Mouse (Mus musculus): Measurements from ENCODE around the gene Rundc3a. TPM values are rescaled to one million over a fixed set of nuclear protein-coding genes. Genes with fewer than 3 reads are reported as not detected.
"Not testable (repeated sequence)": the region's sequence is repeated elsewhere in the genome, so short reads cannot be mapped to it uniquely, and the experiment has no call there.

Gene Rundc3a
- total and polyA plus RNA-seq, 3 experiments: 0.16 TPM; not detected in 2

DNA sequence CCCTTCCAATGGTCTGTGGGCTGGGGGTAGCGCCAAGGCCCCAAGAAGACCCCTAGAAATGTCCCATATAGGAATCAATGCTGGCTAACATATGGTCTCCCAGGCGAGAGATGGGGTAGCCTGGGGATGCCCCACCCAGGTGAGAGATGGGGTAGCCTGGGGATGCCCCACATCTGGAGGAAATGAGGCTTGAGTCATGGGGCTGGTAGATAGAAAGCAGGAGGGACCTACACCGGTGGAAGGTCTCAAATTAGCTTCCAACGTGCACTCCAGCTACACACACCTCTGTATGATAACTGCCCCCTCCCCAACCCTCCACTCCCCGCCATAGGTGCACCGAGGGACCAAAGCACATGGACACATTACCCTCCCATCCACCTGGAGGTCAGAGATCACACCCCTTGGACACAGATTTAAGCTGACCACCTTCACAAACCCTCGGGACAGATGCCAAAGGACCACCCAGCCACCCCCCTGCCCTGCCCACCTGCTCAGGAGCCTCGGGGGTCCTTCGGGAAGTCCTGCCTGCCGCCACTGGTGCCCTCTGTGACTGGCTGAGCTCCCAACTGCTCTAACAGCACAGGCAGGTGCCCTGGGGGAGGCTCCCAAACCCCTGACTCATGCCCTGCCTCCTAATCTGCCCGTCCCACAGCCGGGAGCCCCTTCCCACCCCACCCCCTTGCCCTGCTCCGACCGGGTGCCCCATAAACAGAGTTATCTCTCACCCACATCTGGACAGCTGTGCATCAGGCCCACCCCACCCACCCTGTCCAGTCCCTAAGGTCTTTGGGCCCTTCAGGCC, 28.4 kb upstream of the Rundc3a start:
- Histone ChIP-seq H3K9me3 (replicated peaks) (no peaks in the 10 kb centered on the region), H3K36me3 (replicated peaks) (no peaks in the 10 kb centered on the region), H3K27me3 (ENCODE audit: insufficient read depth, low read length) (peaks cover 80% of the 10 kb centered on the region), H3K4me1 (ENCODE audit: insufficient read depth, low read depth, low read length) (peaks cover 71% of the 10 kb centered on the region), H3K4me3 (ENCODE audit: low read depth, low read length) (peak overlapping the region; percentile 69; the same call in 1 of the 2 replicates)
- TF ChIP-seq CTCF (IDR thresholded peaks at IDR 0.05; ENCODE audit: low read depth, low read length): no peak
- TF ChIP-seq TAL1 (conservative IDR thresholded peaks at IDR 0.05; ENCODE audit: low read depth, low read length): peak; percentile 61; the same call in 1 of the 2 replicates
- no peak for TF ChIP-seq POLR2AphosphoS5 (IDR thresholded peaks at IDR 0.05; ENCODE audit: insufficient replicate concordance, low read depth, low read length)
- peak; percentile 24; the same call in 1 of the 2 replicates for ATAC-seq (ENCODE audit: extremely low read depth, insufficient number of reproducible peaks, low FRiP score, poor library complexity, severe bottlenecking)
- peak; percentile 74 for DNase-seq (ENCODE audit: low spot score)

GRCm38 (mm10) chr11:102365699-102366098, 27.5 kb upstream of the Rundc3a start:
- Histone ChIP-seq H3K36me3 (replicated peaks) (no peaks in the 10 kb centered on the region), H3K4me1 (ENCODE audit: insufficient read depth, low read depth, low read length) (peaks cover 80% of the 10 kb centered on the region), H3K9me3 (replicated peaks) (no peaks in the 10 kb centered on the region), H3K4me3 (ENCODE audit: low read depth, low read length) (peak overlapping the region; percentile 52; the same call in 1 of the 2 replicates), H3K27me3 (ENCODE audit: insufficient read depth, low read length) (peaks cover 80% of the 10 kb centered on the region)
- ATAC-seq (ENCODE audit: extremely low read depth, insufficient number of reproducible peaks, low FRiP score, poor library complexity, severe bottlenecking) (no peak), DNase-seq (ENCODE audit: low spot score) (no peak)
- TF ChIP-seq GATA1 (IDR thresholded peaks at IDR 0.05; ENCODE audit: borderline replicate concordance, low read length) (no peak), TAL1 (conservative IDR thresholded peaks at IDR 0.05; ENCODE audit: low read depth, low read length) (no peak), CTCF (IDR thresholded peaks at IDR 0.05; ENCODE audit: low read depth, low read length) (no peak), GATA2 (IDR thresholded peaks at IDR 0.05; ENCODE audit: borderline replicate concordance, low read depth, low read length) (no peak), POLR2AphosphoS5 (IDR thresholded peaks at IDR 0.05; ENCODE audit: insufficient replicate concordance, low read depth, low read length) (no peak)

DNA sequence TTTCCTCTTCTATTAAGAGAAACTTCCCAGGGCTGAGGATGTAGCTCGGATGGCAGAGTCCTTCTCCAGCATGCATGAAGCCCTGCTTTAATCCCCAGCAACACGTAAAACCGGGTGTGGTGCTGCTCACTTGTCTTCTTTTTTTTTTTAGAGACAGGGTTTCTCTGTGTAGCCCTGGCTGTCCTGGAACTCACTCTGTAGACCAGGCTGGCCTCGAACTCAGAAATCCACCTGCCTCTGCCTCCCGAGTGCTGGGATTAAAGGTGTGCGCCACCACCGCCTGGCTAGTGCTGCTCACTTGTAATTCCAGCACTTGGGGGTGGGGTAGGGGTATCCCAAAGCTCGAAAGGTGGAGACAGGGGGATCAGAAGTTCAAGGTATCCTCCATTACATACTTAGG, 27.1 kb upstream of the Rundc3a start, which contains the start of gene Slc4a1:
Gene Slc4a1, minus strand, starts transcription at position 101 of the 400 bp plus-strand sequence.
- not testable (repeated sequence) for H3K9me3 ChIP-seq (replicated peaks); ATAC-seq (ENCODE audit: extremely low read depth, insufficient number of reproducible peaks, low FRiP score, poor library complexity, severe bottlenecking); H3K36me3 ChIP-seq (replicated peaks); DNase-seq (ENCODE audit: low spot score)
- H3K4me1 ChIP-seq (ENCODE audit: insufficient read depth, low read depth, low read length): peaks cover 80% of the 10 kb centered on the region
- peak within 1 kb of the TSS; percentile 69; the same call in 1 of the 2 replicates for H3K4me3 ChIP-seq (ENCODE audit: low read depth, low read length)
- H3K27me3 ChIP-seq (ENCODE audit: insufficient read depth, low read length): peaks cover 80% of the 10 kb centered on the region

DNA sequence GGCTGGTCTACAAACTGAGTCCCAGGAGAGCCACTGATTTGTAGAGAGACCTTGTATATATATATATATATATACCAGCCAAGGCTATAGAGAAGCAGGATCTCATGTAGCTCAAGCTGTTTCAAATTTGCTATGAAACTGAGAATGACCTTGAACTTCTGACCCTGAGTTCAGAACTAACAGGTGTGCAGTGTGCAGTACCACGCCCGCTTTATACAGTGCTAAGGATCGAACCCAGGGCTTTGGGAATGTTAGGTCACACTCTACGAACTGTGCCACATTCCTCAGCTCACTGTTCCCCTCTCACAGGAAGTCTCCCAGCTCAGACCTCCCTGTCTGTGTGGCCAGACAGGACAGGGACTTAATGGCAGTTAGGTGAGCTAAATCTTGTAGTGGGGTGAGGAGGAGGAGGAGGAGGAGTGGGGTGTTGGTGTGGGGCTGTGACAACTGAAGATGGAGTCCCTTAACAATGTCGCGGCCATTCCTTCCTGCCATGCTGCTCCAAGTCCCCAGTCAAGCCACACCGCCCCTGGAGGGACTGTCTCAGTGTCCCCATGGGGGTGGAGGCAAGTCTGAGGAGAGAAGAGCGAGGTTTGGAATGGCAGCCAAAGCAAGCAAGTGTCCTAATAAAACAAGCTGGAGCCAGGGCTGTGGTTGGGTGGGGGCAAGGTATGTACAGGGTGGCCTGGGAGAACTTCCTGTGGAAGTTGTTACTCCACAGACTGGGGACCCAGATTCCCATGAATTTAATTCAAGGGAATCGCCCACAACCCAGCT, 25.5 kb upstream of the Rundc3a start:
- ATAC-seq (ENCODE audit: extremely low read depth, insufficient number of reproducible peaks, low FRiP score, poor library complexity, severe bottlenecking): no peak
- no peak for DNase-seq (ENCODE audit: low spot score)
- peaks cover 74% of the 10 kb centered on the region for H3K4me1 ChIP-seq (ENCODE audit: insufficient read depth, low read depth, low read length)
- no peak for TF ChIP-seq GATA1 (IDR thresholded peaks at IDR 0.05; ENCODE audit: borderline replicate concordance, low read length)
- TF ChIP-seq TAL1 (conservative IDR thresholded peaks at IDR 0.05; ENCODE audit: low read depth, low read length): no peak
- TF ChIP-seq CTCF (IDR thresholded peaks at IDR 0.05; ENCODE audit: low read depth, low read length): no peak
- TF ChIP-seq GATA2 (IDR thresholded peaks at IDR 0.05; ENCODE audit: borderline replicate concordance, low read depth, low read length): no peak
- no peak for TF ChIP-seq POLR2AphosphoS5 (IDR thresholded peaks at IDR 0.05; ENCODE audit: insufficient replicate concordance, low read depth, low read length)
- H3K36me3 ChIP-seq (replicated peaks): no peaks in the 10 kb centered on the region
- H3K4me3 ChIP-seq (ENCODE audit: low read depth, low read length): no peak overlapping the region
- H3K27me3 ChIP-seq (ENCODE audit: insufficient read depth, low read length): peaks cover 77% of the 10 kb centered on the region
- H3K9me3 ChIP-seq (replicated peaks): no peaks in the 10 kb centered on the region

DNA sequence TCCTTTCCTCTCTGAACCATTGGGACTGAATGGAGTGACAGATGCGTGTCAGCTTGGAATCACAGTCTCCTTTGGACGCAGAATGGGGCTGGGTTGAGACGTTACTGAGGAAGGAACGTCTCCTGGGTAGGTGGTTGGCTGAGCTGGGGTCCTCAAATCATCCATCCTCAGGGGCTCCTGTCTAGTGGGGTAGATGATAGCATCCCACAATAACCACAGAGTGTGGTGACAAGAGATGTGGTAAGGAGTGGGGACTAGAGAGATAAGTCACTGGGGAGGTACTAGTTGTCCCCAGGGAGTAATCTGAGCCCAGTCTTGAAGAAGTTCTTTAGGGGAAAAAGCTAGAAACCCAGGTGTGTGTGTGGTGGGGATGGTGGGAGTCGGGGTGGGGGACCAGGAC, 24.9 kb upstream of the Rundc3a start:
- ATAC-seq (ENCODE audit: extremely low read depth, insufficient number of reproducible peaks, low FRiP score, poor library complexity, severe bottlenecking) (peak; percentile 17; the same call in 1 of the 2 replicates), DNase-seq (ENCODE audit: low spot score) (peak; percentile 47)
- Histone ChIP-seq H3K4me3 (ENCODE audit: low read depth, low read length) (no peak overlapping the region), H3K36me3 (replicated peaks) (no peaks in the 10 kb centered on the region), H3K27me3 (ENCODE audit: insufficient read depth, low read length) (peaks cover 78% of the 10 kb centered on the region), H3K4me1 (ENCODE audit: insufficient read depth, low read depth, low read length) (peaks cover 74% of the 10 kb centered on the region), H3K9me3 (replicated peaks) (no peaks in the 10 kb centered on the region)
- TF ChIP-seq POLR2AphosphoS5 (IDR thresholded peaks at IDR 0.05; ENCODE audit: insufficient replicate concordance, low read depth, low read length): no peak
- peak; percentile 81 for TF ChIP-seq TAL1 (conservative IDR thresholded peaks at IDR 0.05; ENCODE audit: low read depth, low read length)

DNA sequence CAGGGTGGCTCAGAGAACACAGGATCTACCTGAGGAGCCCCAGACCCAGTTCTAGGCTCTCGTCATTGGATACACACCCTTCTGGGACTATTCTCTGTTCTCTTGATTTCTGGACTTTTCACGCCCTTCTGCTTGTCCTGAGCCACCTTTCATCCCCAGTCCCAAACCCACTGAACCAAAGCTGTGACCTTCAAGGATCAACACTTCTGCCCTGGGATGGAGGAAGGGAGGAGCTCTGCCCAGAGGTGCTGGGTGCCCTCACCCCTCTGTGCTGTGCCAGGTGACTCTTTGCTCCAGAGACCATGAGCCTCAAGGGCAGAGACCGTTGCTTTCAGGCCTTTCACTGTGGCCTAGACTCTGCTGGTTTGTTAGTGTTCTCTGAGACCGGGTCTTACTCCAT, 23.9 kb upstream of the Rundc3a start:
- Histone ChIP-seq H3K4me1 (ENCODE audit: insufficient read depth, low read depth, low read length) (peaks cover 74% of the 10 kb centered on the region), H3K9me3 (replicated peaks) (no peaks in the 10 kb centered on the region), H3K36me3 (replicated peaks) (no peaks in the 10 kb centered on the region), H3K27me3 (ENCODE audit: insufficient read depth, low read length) (peaks cover 86% of the 10 kb centered on the region), H3K4me3 (ENCODE audit: low read depth, low read length) (no peak overlapping the region)
- DNase-seq (ENCODE audit: low spot score): no peak
- ATAC-seq (ENCODE audit: extremely low read depth, insufficient number of reproducible peaks, low FRiP score, poor library complexity, severe bottlenecking): no peak
- no peak for TF ChIP-seq GATA1 (IDR thresholded peaks at IDR 0.05; ENCODE audit: borderline replicate concordance, low read length)
- no peak for TF ChIP-seq GATA2 (IDR thresholded peaks at IDR 0.05; ENCODE audit: borderline replicate concordance, low read depth, low read length)
- TF ChIP-seq POLR2AphosphoS5 (IDR thresholded peaks at IDR 0.05; ENCODE audit: insufficient replicate concordance, low read depth, low read length): no peak
- TF ChIP-seq CTCF (IDR thresholded peaks at IDR 0.05; ENCODE audit: low read depth, low read length): no peak
- TF ChIP-seq TAL1 (conservative IDR thresholded peaks at IDR 0.05; ENCODE audit: low read depth, low read length): no peak
